Mouse (Mus musculus): ENCODE results near the gene Olfr920.

DNA sequence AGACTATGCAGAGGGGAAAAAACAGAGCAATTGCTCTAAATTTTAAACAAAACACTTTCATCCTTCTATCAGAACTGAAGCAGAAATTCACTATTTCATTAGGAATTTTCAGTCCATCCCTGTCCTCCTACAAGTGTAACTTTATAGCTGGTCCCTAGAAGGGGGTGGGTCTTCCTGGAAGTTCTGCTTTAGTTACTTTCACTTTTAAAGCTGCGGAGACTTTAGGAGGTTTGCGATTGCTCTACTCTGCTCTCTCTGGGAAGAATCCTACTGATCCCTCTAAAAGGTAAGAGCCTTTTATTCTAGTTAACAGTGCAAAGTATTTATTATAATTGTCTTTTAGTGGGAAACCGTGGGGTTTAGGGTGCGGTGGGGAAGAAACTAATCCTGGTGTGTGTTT is 34.0 kb upstream of the Olfr920 start, which contains the start of gene Vwa5a:
- no peak for TF ChIP-seq CTCF (IDR thresholded peaks at IDR 0.05; ENCODE audit: borderline replicate concordance, extremely low read depth, insufficient read depth, insufficient read length)
- no peak for TF ChIP-seq POLR2A (IDR thresholded peaks at IDR 0.05; ENCODE audit: borderline replicate concordance, extremely low read depth, insufficient read depth, insufficient read length, poor library complexity, severe bottlenecking)
